Mouse (Mus musculus) midbrain, embryonic 14.5 days (tissue): ENCODE results near the gene Map4k4. TPM values are rescaled to one million over a fixed set of nuclear protein-coding genes. Genes with fewer than 3 reads are reported as not detected.

ENCODE experiments used
- ATAC-seq: fragments of 200-750 bp; cut with Nextera tagmentation; 2 replicates; pipeline ENCODE4 v1.8.0; 2017; ENCODE audit warnings: moderate number of reproducible peaks, moderate library complexity; ENCODE audit not compliant: low FRiP score, low TSS enrichment
- DNase-seq: peaks from one replicate; pipeline ENCODE4 v3.0.0-alpha.2; 2015
- H3K27ac ChIP-seq: fragments of 300-500 bp; sonication (generic); replicated peaks from 2 replicates; pipeline ENCODE4 v1.5.1; 2014; ENCODE audit warnings: mild to moderate bottlenecking, low read depth, low read length, moderate library complexity
- H3K27me3 ChIP-seq: fragments of 300-500 bp; sonication (generic); 2 replicates; pipeline ENCODE4 v1.6.1; 2014; ENCODE audit warnings: low read length, control low read depth, mixed read lengths; ENCODE audit not compliant: control insufficient read depth, insufficient read depth
- H3K36me3 ChIP-seq: fragments of 300-500 bp; sonication (generic); 2 replicates; pipeline ENCODE4 v1.6.1; 2014; ENCODE audit warnings: low read length, control low read depth; ENCODE audit not compliant: control insufficient read depth, insufficient read depth
- H3K4me1 ChIP-seq: fragments of 300-500 bp; sonication (generic); 2 replicates; pipeline ENCODE4 v1.6.1; 2014; ENCODE audit warnings: mild to moderate bottlenecking, antibody characterized with exemption, low read length, control low read depth; ENCODE audit not compliant: control insufficient read depth, insufficient read depth
- H3K4me2 ChIP-seq: fragments of 300-500 bp; sonication (generic); 2 replicates; pipeline ENCODE4 v1.6.1; 2014; ENCODE audit warnings: mild to moderate bottlenecking, low read length, moderate library complexity
- H3K4me3 ChIP-seq: fragments of 300-500 bp; sonication (generic); replicated peaks from 2 replicates; pipeline ENCODE4 v1.5.1; 2014; ENCODE audit warnings: low read depth, low read length
- H3K9ac ChIP-seq: fragments of 300-500 bp; sonication (generic); replicated peaks from 2 replicates; pipeline ENCODE4 v1.6.1; 2014; ENCODE audit warnings: mild to moderate bottlenecking, low read length, moderate library complexity
- H3K9me3 ChIP-seq: fragments of 300-500 bp; sonication (generic); 2 replicates; pipeline ENCODE4 v1.6.1; 2016; ENCODE audit warnings: low read length, control low read depth, mixed read lengths; ENCODE audit not compliant: control insufficient read depth
- WGBS: fragments of 180-500 bp; shearing (Covaris S2); extraction: QIAGEN DNeasy Blood & Tissue Kit; methylation state at CpG from one replicate; pipeline ENCODE4 v1.1.7; 2014; 5-methylcytosine and 5-hydroxymethylcytosine counted together
- polyA plus RNA-seq: library from polyadenylated mRNA; unstranded; fragments of >200 nt; fragmentation: Nextera tagmentation; extraction: Ambion mirVana; gene quantifications from 2 replicates; pipeline ENCODE4 v1.2.1, GENCODE M21; 2014

The Map4k4 gene
- polyA plus RNA-seq, 1 experiment from 2014 or later, result 56.7 TPM

DNA sequence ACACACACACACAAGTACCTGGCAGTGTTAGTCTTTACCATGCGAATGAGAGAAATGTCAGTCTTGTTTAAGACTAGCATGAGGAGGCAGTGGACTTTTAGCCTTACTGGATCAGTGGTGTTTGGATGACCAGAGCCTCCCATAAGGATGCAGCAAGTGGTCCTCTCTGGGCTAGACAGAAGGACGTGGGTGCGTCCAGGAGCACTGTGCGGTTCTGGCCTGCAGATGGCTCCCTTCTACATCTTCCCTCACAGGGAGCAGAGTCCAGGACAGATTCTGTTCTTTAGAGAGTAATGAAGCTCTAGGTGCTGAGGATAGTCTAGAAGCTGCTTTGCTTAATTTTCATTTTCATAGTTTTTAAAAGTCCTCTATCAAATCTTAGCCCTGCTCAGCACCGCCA lies 100.2 kb downstream of the Map4k4 start:
- DNase-seq (peak; percentile 46), ATAC-seq (no peak)
- 73% methylated on average over 5 of the region's 5 CpGs for WGBS
- 0 out of 2 replicates have a peak overlapping the region, but pooled peaks have one; percentile 1 for H3K27ac ChIP-seq
- H3K4me2 ChIP-seq, result no peak overlapping the region
- H3K9ac ChIP-seq, result no peak overlapping the region
- H3K27me3 ChIP-seq, result no peaks in the 10 kb centered on the region
- no peak overlapping the region for H3K4me3 ChIP-seq
- H3K36me3 ChIP-seq, result peaks cover 96% of the 10 kb centered on the region
- no peaks in the 10 kb centered on the region for H3K9me3 ChIP-seq
- H3K4me1 ChIP-seq, result no peaks in the 10 kb centered on the region

- peaks cover 96% of the 10 kb centered on the region for H3K36me3 ChIP-seq
- H3K4me2 ChIP-seq, result no peak overlapping the region
- DNase-seq, result no peak
- WGBS, result 89% methylated on average over 4 of the region's 4 CpGs
- H3K9me3 ChIP-seq, result no peaks in the 10 kb centered on the region
- ATAC-seq, result no peak
- H3K27me3 ChIP-seq, result no peaks in the 10 kb centered on the region
- H3K27ac ChIP-seq, result no peak overlapping the region
- H3K4me3 ChIP-seq, result no peak overlapping the region
- H3K4me1 ChIP-seq, result no peaks in the 10 kb centered on the region
- H3K9ac ChIP-seq, result no peak overlapping the region
Measured at GRCm38 (mm10) chr1:40002129-40002727, 101.5 kb downstream of the Map4k4 start.

- ATAC-seq, result no peak; the same call in 1 of the 2 replicates
- H3K27me3 ChIP-seq, result no peaks in the 10 kb centered on the region
- peaks cover 94% of the 10 kb centered on the region for H3K36me3 ChIP-seq
- no peak for DNase-seq
- H3K4me3 ChIP-seq, result no peak overlapping the region
- WGBS, result 97% methylated on average over 4 of the region's 4 CpGs
- no peak overlapping the region for H3K9ac ChIP-seq
- H3K9me3 ChIP-seq, result no peaks in the 10 kb centered on the region
- H3K27ac ChIP-seq, result no peak overlapping the region
- no peak overlapping the region for H3K4me2 ChIP-seq
- H3K4me1 ChIP-seq, result no peaks in the 10 kb centered on the region
Measured at GRCm38 (mm10) chr1:40006043-40006651, 105.4 kb downstream of the Map4k4 start.

- WGBS, result 84% methylated on average over 17 of the region's 17 CpGs
- Histone ChIP-seq H3K9me3 (no peaks in the 10 kb centered on the region), H3K36me3 (peaks cover 95% of the 10 kb centered on the region), H3K27me3 (no peaks in the 10 kb centered on the region), H3K4me1 (no peaks in the 10 kb centered on the region), H3K4me3 (no peak overlapping the region), H3K9ac (no peak overlapping the region), H3K4me2 (no peak overlapping the region), H3K27ac (peak overlapping the region; percentile 32; the same call in 1 of the 2 replicates)
- ATAC-seq (no peak), DNase-seq (no peak)
Measured at GRCm38 (mm10) chr1:40007962-40008471, 107.3 kb downstream of the Map4k4 start.

GRCm38 (mm10) chr1:40012696-40013095 lies 112.0 kb downstream of the Map4k4 start:
- no peak overlapping the region for H3K9ac ChIP-seq
- H3K27ac ChIP-seq, result no peak overlapping the region
- WGBS, result 95% methylated on average over 8 of the region's 8 CpGs
- no peak overlapping the region for H3K4me2 ChIP-seq
- ATAC-seq (no peak), DNase-seq (no peak)
- H3K9me3 ChIP-seq, result no peaks in the 10 kb centered on the region
- H3K27me3 ChIP-seq, result no peaks in the 10 kb centered on the region
- H3K4me1 ChIP-seq, result no peaks in the 10 kb centered on the region
- H3K36me3 ChIP-seq, result peaks cover 99% of the 10 kb centered on the region
- H3K4me3 ChIP-seq, result no peak overlapping the region

GRCm38 (mm10) chr1:40015066-40015678 lies 114.5 kb downstream of the Map4k4 start:
- Histone ChIP-seq H3K27ac (no peak overlapping the region), H3K4me3 (no peak overlapping the region), H3K9me3 (no peaks in the 10 kb centered on the region), H3K27me3 (no peaks in the 10 kb centered on the region), H3K36me3 (peaks cover 99% of the 10 kb centered on the region), H3K4me1 (no peaks in the 10 kb centered on the region), H3K9ac (no peak overlapping the region), H3K4me2 (no peak overlapping the region)
- WGBS, result 89% methylated on average over 7 of the region's 7 CpGs
- no peak for ATAC-seq
- no peak for DNase-seq

DNA sequence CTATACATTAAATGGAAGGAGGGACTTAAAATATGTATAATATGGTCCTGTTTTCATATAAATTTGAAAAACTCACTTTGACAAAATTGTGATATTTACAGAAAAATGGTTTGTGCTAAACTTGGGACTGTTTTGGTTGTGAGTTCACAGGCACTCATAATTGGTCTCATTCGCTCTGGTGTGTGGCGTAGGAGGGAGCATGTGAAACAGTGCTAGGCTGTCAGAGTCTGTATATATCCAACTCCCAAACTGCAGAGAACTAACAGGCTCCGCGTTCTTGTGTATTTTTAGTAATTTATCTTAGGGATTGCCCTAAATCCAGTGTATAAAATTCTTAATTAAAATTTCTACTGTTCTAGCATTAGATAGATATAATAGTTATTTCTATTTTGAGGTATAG lies 120.9 kb downstream of the Map4k4 start:
- no peak overlapping the region for H3K4me3 ChIP-seq
- H3K4me1 ChIP-seq, result no peaks in the 10 kb centered on the region
- H3K27me3 ChIP-seq, result no peaks in the 10 kb centered on the region
- no peak for DNase-seq
- H3K4me2 ChIP-seq, result no peak overlapping the region
- WGBS, result 96% methylated on average over 4 of the region's 4 CpGs
- H3K36me3 ChIP-seq, result peaks cover 95% of the 10 kb centered on the region
- no peak overlapping the region for H3K27ac ChIP-seq
- no peak for ATAC-seq
- H3K9me3 ChIP-seq, result no peaks in the 10 kb centered on the region
- no peak overlapping the region for H3K9ac ChIP-seq

DNA sequence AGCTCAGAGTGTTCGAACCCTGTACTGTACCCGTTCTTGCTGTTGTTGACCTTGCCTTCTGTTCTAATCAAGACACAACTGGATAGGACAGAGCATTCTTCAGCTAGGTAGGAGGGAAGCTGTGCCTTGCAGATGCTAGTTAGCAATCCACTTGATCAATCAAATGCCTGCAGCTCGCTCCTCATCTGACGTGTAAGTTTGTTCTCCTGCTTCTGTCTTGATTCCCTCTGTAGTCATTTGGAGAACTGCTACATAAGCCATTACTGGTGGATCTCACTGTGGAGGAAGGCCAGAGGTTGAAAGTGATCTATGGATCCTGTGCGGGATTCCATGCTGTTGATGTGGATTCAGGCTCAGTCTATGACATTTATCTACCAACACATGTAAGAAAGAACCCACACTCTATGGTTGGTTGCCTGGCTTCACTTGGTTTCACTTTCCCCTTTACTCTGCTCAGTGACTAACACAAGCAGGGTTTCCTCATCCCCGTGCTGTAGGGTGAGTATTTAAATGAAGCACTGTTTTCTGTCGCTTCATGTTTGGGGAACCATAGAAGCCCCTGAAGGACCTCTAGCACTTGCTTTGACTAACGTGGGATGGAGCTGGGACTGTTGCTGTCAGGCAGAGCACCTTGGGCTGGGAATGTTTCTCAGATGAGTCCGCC lies 121.9 kb downstream of the Map4k4 start:
- Histone ChIP-seq H3K9ac (no peak overlapping the region), H3K4me2 (no peak overlapping the region), H3K36me3 (peaks cover 95% of the 10 kb centered on the region), H3K9me3 (no peaks in the 10 kb centered on the region), H3K27me3 (no peaks in the 10 kb centered on the region), H3K4me1 (no peaks in the 10 kb centered on the region), H3K4me3 (no peak overlapping the region), H3K27ac (no peak overlapping the region)
- WGBS, result 93% methylated on average over 9 of the region's 9 CpGs
- no peak for ATAC-seq
- DNase-seq, result no peak
